Mouse (Mus musculus) bone marrow, adult 2 months (tissue): Measurements from ENCODE around the gene Il34.

Source experiments
- CTCF ChIP-seq: fragments of 200-500 bp; IDR thresholded peaks from 2 replicates; pipeline ENCODE4 v1.5.1; 2011; ENCODE audit warnings: low read length, control low read depth; ENCODE audit not compliant: control insufficient read depth, insufficient read depth
- POLR2A ChIP-seq: fragments of 200-500 bp; IDR thresholded peaks from 2 replicates; pipeline ENCODE4 v1.6.1; 2011; ENCODE audit warnings: low read depth, mild to moderate bottlenecking, control low read depth, low read length, borderline replicate concordance; ENCODE audit not compliant: control insufficient read depth

GRCm38 (mm10) chr8:110706288-110706870, 99.3 kb downstream of the Il34 start:
- no peak for TF ChIP-seq CTCF
- TF ChIP-seq POLR2A: no peak
